Mouse (Mus musculus) limb, embryonic 11.5 days (tissue): ENCODE measurements around the gene Naip5. TPM values are rescaled to one million over a fixed set of nuclear protein-coding genes. Genes with fewer than 3 reads are reported as not detected.
"Not testable (repeated sequence)": the region's sequence is repeated elsewhere in the genome, so short reads cannot be mapped to it uniquely, and the experiment has no call there.

Source experiments
- ATAC-seq: fragments of 200-750 bp; cut with Nextera tagmentation; 2 replicates; pipeline ENCODE4 v1.8.0; 2017; ENCODE audit warnings: low read depth; ENCODE audit not compliant: insufficient number of reproducible peaks, low FRiP score, low TSS enrichment
- DNase-seq: peaks from one replicate; pipeline ENCODE4 v3.0.0-alpha.2; 2015; ENCODE audit warnings: low spot score
- H3K27ac ChIP-seq: fragments of 300-500 bp; sonication (generic); replicated peaks from 2 replicates; pipeline ENCODE4 v1.5.1; 2014; ENCODE audit warnings: low read depth, mild to moderate bottlenecking, low read length
- H3K27me3 ChIP-seq: fragments of 300-500 bp; sonication (generic); 2 replicates; pipeline ENCODE4 v1.6.1; 2014; ENCODE audit warnings: mild to moderate bottlenecking, low read length, mixed read lengths; ENCODE audit not compliant: control insufficient read depth, insufficient read depth
- H3K36me3 ChIP-seq: fragments of 300-500 bp; sonication (generic); 2 replicates; pipeline ENCODE4 v1.6.1; 2014; ENCODE audit warnings: mild to moderate bottlenecking, low read length, moderate library complexity, mixed read lengths; ENCODE audit not compliant: control insufficient read depth, insufficient read depth
- H3K4me1 ChIP-seq: fragments of 300-500 bp; sonication (generic); 2 replicates; pipeline ENCODE4 v1.6.1; 2014; ENCODE audit warnings: low read length, mixed read lengths; ENCODE audit not compliant: control insufficient read depth, insufficient read depth
- H3K4me2 ChIP-seq: fragments of 300-500 bp; sonication (generic); 2 replicates; pipeline ENCODE4 v1.6.1; 2014; ENCODE audit warnings: low read depth, mild to moderate bottlenecking, moderate library complexity; ENCODE audit not compliant: severe bottlenecking
- H3K4me3 ChIP-seq: fragments of 300-500 bp; sonication (generic); 2 replicates; pipeline ENCODE4 v1.5.1; 2014; ENCODE audit warnings: low read depth, low read length
- H3K9ac ChIP-seq: fragments of 300-500 bp; sonication (generic); 2 replicates; pipeline ENCODE4 v1.6.1; 2014; ENCODE audit warnings: mild to moderate bottlenecking, low read length
- H3K9me3 ChIP-seq: fragments of 300-500 bp; sonication (generic); 2 replicates; pipeline ENCODE4 v1.6.1; 2016; ENCODE audit warnings: low read length; ENCODE audit not compliant: control insufficient read depth
- WGBS: fragments of 180-500 bp; shearing (Covaris S2); extraction: QIAGEN DNeasy Blood & Tissue Kit; methylation state at CpG from one replicate; pipeline ENCODE4 v1.1.7; 2014; 5-methylcytosine and 5-hydroxymethylcytosine counted together
- polyA plus RNA-seq: library from polyadenylated mRNA; unstranded; fragments of >200 nt; fragmentation: Nextera tagmentation; extraction: Ambion mirVana; gene quantifications from 2 replicates; pipeline ENCODE4 v1.2.1, GENCODE M21; 2014

The Naip5 gene
- 0.25 TPM in 1 of 2 replicates, not detected in the other for polyA plus RNA-seq

DNA sequence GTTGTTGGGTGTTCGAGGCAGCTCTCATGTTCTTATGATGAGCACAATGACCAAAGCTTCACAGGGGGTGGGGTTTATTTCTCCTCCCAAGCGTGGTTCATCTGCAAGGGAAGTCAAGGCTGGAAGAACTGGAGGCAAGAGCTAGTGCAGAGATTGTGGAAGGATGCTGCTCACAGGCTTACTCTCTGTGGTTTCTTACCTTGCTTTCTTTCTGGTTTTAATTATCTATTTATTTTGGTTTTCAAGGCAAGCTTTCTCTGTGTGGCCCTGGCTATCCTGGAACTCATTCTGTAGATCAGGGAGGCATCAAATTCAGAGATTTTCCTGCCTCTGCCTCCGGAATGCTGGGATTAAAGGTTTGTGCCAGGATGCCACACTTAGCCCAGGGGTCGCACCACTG, at the start of gene Naip5:
TSS of gene Naip5 (minus strand) at position 101 of the 400 bp plus-strand sequence.
- H3K9me3 ChIP-seq, H3K9ac ChIP-seq, H3K4me1 ChIP-seq, H3K27me3 ChIP-seq, ATAC-seq, H3K4me2 ChIP-seq, H3K36me3 ChIP-seq, DNase-seq, H3K27ac ChIP-seq, H3K4me3 ChIP-seq: not testable (repeated sequence)
- WGBS = 73% methylated on average over 4 of the region's 4 CpGs

DNA sequence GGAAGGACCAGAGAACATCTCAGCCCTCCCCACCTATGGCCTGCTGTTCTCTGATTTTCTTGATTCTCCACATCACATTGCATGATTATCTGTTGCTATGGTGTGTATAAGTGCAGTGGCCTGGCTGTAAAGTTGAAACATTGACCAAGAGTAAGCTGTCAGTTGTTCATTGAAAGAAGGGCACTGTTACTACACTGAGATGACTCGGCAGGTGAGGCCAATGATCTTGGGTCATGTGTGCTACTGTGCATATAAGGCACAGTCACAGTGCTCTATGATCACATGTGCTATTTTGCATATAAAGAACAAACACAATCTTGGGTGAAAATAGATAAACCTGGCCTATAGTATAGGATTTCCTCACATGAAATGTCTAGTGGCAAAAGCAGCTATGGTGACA, 38.5 kb upstream of the Naip5 start:
- Histone ChIP-seq H3K4me1 (no peaks in the 10 kb centered on the region), H3K4me2 (no peak overlapping the region), H3K27ac (no peak overlapping the region), H3K36me3 (no peaks in the 10 kb centered on the region), H3K9me3 (no peaks in the 10 kb centered on the region), H3K27me3 (no peaks in the 10 kb centered on the region), H3K9ac (no peak overlapping the region), H3K4me3 (no peak overlapping the region)
- 84% methylated on average over 1 of the region's 1 CpGs for WGBS
- DNase-seq = no peak
- no peak for ATAC-seq

DNA sequence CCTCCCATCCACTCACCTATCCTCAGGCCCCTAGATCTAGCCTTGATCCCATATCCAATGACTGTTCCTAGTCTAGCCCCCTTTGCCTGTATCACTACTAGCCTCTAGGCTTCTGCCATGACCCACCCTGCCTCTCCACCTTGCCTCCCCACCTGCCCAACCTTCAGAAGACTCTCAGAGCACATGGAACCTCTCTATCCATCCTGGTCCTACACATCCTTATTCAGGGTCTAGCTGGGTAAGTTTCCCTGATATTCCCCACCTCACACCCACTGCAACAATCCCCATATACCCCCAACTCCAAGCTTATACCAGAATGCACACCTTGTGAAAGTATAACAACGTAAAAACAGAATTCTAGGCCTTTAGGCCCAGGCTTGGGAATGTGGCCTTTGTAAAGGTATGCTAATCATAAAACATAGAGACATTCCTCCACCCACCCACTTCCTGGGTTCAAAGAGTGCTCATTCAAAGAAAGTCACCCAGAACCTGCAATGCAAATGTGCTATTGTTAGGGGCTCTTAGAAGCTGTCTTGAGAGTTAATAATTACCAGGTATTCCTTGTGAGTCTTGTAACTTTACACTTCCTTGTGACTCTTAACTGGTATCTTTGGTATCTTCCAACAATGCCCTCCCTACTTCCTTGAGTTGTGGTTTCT, 25.5 kb upstream of the Naip5 start:
- not testable (repeated sequence) for H3K27me3 ChIP-seq, H3K36me3 ChIP-seq, H3K4me3 ChIP-seq, H3K4me1 ChIP-seq, H3K27ac ChIP-seq, H3K4me2 ChIP-seq, H3K9ac ChIP-seq, H3K9me3 ChIP-seq, DNase-seq, ATAC-seq
- no CpG with 5 or more reads among the region's 1 CpGs for WGBS

DNA sequence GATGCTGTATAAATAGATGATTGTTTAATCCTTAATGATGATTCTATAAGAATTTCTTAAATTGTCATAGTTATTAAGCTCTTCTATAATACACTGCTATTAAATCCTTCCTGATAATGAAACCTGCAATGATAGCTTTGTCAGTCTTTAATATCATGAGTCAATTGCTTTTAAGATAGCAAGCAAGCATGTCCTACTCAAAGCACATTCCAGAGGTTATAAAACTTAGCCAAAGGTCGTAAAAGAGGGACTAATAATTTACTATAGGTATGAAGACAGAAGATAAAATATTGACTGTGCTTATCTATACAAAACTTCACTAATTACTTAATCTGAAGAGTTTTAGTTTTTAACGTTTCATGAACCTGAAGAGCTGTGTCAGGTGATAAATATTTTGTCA, 10.9 kb upstream of the Naip5 start:
- H3K4me3 ChIP-seq, H3K36me3 ChIP-seq, DNase-seq, H3K27me3 ChIP-seq, H3K27ac ChIP-seq, H3K9me3 ChIP-seq, ATAC-seq, H3K9ac ChIP-seq, H3K4me2 ChIP-seq, H3K4me1 ChIP-seq: not testable (repeated sequence)
- 73% methylated on average over 2 of the region's 2 CpGs for WGBS

DNA sequence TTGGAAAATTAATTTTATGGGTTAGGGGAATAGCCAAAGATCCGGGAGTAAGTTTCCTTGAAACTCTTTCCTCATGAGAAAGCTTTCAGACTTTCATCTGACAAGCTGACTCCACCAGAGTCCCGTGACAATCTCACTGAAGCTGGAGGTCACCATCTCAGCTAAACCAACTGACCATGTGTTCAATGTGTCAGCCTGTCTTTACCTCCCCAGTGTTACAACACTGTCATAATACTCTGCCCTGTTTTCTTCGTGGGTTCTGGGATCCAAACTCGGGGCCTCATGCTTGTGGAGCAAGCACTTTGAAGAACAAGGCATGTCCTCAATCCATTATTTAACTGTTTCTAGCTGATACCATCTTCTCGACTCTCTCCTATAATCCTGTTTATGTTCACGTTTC, 9.8 kb upstream of the Naip5 start:
- not testable (repeated sequence) for H3K4me1 ChIP-seq, ATAC-seq, H3K36me3 ChIP-seq, H3K9ac ChIP-seq, DNase-seq, H3K27ac ChIP-seq, H3K27me3 ChIP-seq, H3K9me3 ChIP-seq, H3K4me2 ChIP-seq, H3K4me3 ChIP-seq
- 89% methylated on average over 5 of the region's 6 CpGs for WGBS

DNA sequence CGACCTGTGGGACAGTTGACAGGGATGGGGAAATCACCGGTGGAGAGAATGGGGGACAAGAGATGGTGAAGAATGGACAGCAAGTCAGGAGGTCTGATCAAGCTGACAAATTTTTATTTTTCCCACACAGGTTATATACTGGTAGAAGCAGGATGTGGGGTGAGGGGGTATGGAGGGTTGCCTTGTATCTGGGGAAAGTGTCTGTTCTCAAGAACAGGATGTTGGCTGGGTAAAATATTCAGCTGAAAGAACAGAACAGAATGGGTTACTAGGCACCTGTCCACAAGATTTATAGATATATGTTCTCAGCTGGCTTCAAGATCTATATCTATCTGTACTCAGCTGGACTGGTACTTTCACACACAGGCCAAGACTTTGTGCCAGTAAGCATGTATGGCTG, 5.8 kb upstream of the Naip5 start:
- DNase-seq, H3K4me3 ChIP-seq, ATAC-seq, H3K4me1 ChIP-seq, H3K27ac ChIP-seq, H3K36me3 ChIP-seq, H3K9me3 ChIP-seq, H3K4me2 ChIP-seq, H3K9ac ChIP-seq, H3K27me3 ChIP-seq: not testable (repeated sequence)
- 84% methylated on average over 2 of the region's 2 CpGs for WGBS

DNA sequence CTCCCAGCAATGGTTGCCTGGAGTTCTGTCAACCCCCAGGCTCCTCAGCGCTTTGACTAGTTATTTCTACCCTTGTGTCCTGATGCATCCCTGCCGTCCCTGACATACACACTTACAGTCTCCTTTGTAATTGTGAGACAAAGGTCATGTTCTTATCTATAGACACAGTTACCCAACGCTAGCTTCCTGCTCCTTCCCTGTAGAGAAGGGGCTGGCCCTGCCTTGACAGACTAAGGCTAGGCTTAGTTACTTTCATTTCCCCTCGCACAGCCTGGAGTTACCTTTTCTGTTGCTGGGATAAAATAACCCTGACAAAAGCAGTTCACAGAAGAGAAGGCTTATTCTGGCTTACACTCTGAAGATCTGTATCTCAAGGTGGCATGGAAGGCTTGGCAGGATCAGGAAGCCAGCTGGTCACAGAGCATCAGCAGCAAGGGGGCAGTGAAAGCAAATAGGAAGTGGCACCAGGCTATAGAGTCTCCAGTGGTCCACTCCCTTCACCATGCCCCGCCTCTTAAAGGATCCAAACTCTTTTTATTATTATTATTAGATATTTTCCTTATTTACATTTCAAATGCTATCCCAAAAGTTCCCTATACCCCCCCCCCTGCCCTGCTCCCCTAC, 885 bp upstream of the Naip5 start:
- ATAC-seq, H3K27ac ChIP-seq, H3K4me1 ChIP-seq, H3K9me3 ChIP-seq, H3K4me3 ChIP-seq, H3K4me2 ChIP-seq, H3K9ac ChIP-seq, DNase-seq, H3K27me3 ChIP-seq, H3K36me3 ChIP-seq: not testable (repeated sequence)
- 84% methylated on average over 5 of the region's 5 CpGs for WGBS

DNA sequence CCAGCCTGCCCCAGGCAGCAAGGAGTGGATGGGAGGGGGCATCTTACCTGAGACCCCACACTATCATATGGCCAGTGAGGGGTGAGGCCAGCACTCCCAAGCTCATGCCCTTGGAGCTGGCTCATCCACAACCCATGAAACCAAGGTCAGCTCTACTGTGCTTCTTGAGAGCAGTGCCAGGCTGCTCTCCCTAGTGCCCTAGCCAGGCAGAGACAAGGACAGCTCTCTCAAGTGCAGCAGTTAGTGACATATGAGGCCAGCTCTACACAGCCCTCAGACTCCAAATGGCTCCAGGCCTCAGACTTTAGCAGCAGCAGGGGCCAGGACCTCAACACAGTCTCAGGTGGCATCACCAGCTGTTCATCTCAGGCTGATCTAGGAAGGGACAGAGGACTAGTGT, 2.4 kb downstream of the Naip5 start:
- ATAC-seq (no peak), DNase-seq (no peak)
- no peaks in the 10 kb centered on the region for H3K27me3 ChIP-seq
- H3K4me2 ChIP-seq = no peak overlapping the region
- H3K4me3 ChIP-seq = no peak overlapping the region
- H3K36me3 ChIP-seq = no peaks in the 10 kb centered on the region
- H3K27ac ChIP-seq = no peak overlapping the region
- H3K4me1 ChIP-seq = no peaks in the 10 kb centered on the region
- no peaks in the 10 kb centered on the region for H3K9me3 ChIP-seq
- no peak overlapping the region for H3K9ac ChIP-seq

DNA sequence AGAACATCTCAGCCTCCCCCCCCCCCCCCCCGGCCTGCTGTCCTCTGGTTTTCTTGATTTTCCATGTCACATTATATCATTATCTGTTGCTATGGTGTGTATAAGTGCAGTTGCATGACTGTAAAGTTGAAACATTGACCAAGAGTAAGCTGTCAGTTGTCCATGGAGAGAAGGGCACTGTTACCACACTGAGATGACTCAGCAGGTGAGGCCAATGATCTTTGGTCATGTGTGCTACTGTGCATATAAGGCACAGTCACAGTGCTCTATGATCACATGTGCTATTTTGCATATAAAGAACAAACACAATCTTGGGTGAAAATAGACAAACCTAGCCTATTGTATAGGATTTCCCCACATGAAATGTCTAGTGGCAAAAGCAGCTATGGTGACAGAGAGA, 32.4 kb downstream of the Naip5 start:
- not testable (repeated sequence) for H3K27ac ChIP-seq, H3K9ac ChIP-seq, H3K4me3 ChIP-seq, H3K4me1 ChIP-seq, H3K27me3 ChIP-seq, H3K9me3 ChIP-seq, H3K36me3 ChIP-seq, DNase-seq, H3K4me2 ChIP-seq, ATAC-seq
- WGBS = 100% methylated on average over 1 of the region's 1 CpGs
